Mouse (Mus musculus): ENCODE data around the gene Itpa.

GRCm38 (mm10) chr2:130658530-130658929 is 8.9 kb upstream of the Itpa start:
- TF ChIP-seq GATA1 (IDR thresholded peaks at IDR 0.05; ENCODE audit: low read length) (no peak), TAL1 (IDR thresholded peaks at IDR 0.05; ENCODE audit: low read length) (no peak)
